Mouse (Mus musculus): Measurements from ENCODE around the gene Kcng1. TPM values are rescaled to one million over a fixed set of nuclear protein-coding genes. Genes with fewer than 3 reads are reported as not detected.
A peak's percentile ranks its signal among the peaks of the same experiment; 100 is the strongest.

Gene Kcng1
- polyA plus RNA-seq, 1 experiment from 2014 or later: 8.4 TPM

GRCm38 (mm10) chr2:168230773-168231470, 50.6 kb downstream of the Kcng1 start:
- Histone ChIP-seq H3K9me3 (no peaks in the 10 kb centered on the region), H3K36me3 (peaks cover 6% of the 10 kb centered on the region; the same call in 1 of the 2 replicates), H3K27ac (peak overlapping the region; percentile 92), H3K27me3 (replicated peaks) (no peaks in the 10 kb centered on the region), H3K4me2 (replicated peaks) (peak overlapping the region; percentile 99), H3K4me3 (replicated peaks) (peak overlapping the region; percentile 99), H3K9ac (peak overlapping the region; percentile 97), H3K4me1 (replicated peaks) (peaks cover 25% of the 10 kb centered on the region)
- peak; percentile 71 for ATAC-seq
- WGBS: 2% methylated on average over 99 of the region's 105 CpGs

DNA sequence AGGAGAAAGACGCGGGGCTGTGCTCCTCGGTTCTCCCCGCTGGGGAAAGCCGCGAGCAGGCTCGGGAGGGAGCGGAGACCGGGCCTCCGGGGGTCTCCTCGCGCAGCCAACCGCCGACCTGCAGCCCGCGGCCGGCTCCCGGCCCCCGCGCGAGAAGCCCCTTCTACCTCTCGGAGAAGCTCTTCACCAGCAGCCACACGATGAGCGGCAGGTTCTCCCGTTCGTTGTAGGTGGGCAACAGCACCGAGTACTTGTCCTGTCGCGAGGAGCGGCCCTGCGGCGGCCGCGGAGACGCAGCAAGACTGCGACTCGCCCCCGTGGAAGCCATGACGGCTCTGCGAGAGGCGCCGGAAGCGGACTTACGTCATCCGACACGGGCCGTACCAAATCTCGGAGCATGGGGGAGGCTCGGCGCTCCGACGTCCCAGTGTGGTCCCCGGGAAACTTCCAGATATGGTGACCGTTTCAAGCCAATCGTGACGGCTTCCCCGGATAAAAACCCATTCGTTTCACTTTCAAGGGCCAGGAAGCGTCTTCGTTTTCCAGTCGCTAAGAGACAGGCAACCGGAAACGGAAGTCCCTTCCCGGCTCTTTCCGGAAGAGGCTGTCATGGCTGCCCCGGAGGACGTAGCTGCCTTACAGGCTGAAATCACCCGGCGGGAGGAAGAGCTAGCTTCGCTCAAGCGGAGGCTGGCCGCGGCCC, 51.4 kb downstream of the Kcng1 start, which contains the start of the genes Gm20716, Dpm1 and Mocs3:
TSS of gene Gm20716 (minus strand) at position 339 of the 703 bp plus-strand sequence.
TSS of gene Dpm1 (minus strand) at position 566 of the 703 bp plus-strand sequence.
TSS of gene Mocs3 (plus strand) at position 597 of the 703 bp plus-strand sequence.
- peak within 1 kb of the TSS; percentile 99 for H3K4me2 ChIP-seq (replicated peaks)
- peak within 1 kb of the TSS; percentile 92 for H3K27ac ChIP-seq
- H3K9ac ChIP-seq: peak within 1 kb of the TSS; percentile 97
- H3K4me1 ChIP-seq (replicated peaks): peaks cover 25% of the 10 kb centered on the region
- WGBS: under 1% methylated on average over 73 of the region's 73 CpGs
- no peaks in the 10 kb centered on the region for H3K9me3 ChIP-seq
- H3K4me3 ChIP-seq (replicated peaks): peak within 1 kb of the TSS; percentile 99
- ATAC-seq: peak; percentile 92
- peaks cover 11% of the 10 kb centered on the region; the same call in 1 of the 2 replicates for H3K36me3 ChIP-seq
- no peaks in the 10 kb centered on the region for H3K27me3 ChIP-seq (replicated peaks)

GRCm38 (mm10) chr2:168229116-168230025, 52.2 kb downstream of the Kcng1 start:
- H3K4me2 ChIP-seq (replicated peaks): peak overlapping the region; percentile 99
- H3K27ac ChIP-seq: peak overlapping the region; percentile 92; the same call in 1 of the 2 replicates
- peaks cover 19% of the 10 kb centered on the region for H3K36me3 ChIP-seq
- ATAC-seq: peak; percentile 21
- H3K9me3 ChIP-seq: no peaks in the 10 kb centered on the region
- peak overlapping the region; percentile 97 for H3K9ac ChIP-seq
- peak overlapping the region; percentile 99 for H3K4me3 ChIP-seq (replicated peaks)
- no peaks in the 10 kb centered on the region for H3K27me3 ChIP-seq (replicated peaks)
- 18% methylated on average over 41 of the region's 41 CpGs for WGBS
- H3K4me1 ChIP-seq (replicated peaks): peaks cover 25% of the 10 kb centered on the region

- H3K9ac ChIP-seq: no peak overlapping the region
- H3K27ac ChIP-seq: no peak overlapping the region
- H3K4me2 ChIP-seq (replicated peaks): no peak overlapping the region
- H3K36me3 ChIP-seq: peaks cover 55% of the 10 kb centered on the region
- H3K27me3 ChIP-seq (replicated peaks): no peaks in the 10 kb centered on the region
- no peak for ATAC-seq
- H3K4me3 ChIP-seq (replicated peaks): no peak overlapping the region
- 0 out of 2 replicates have a peak, but pooled peaks cover 4% of the 10 kb centered on the region for H3K4me1 ChIP-seq (replicated peaks)
- WGBS: 90% methylated on average over 6 of the region's 6 CpGs
- no peaks in the 10 kb centered on the region for H3K9me3 ChIP-seq
Observed at GRCm38 (mm10) chr2:168223326-168223725, 58.2 kb downstream of the Kcng1 start.

- Histone ChIP-seq H3K27ac (no peak overlapping the region), H3K4me1 (replicated peaks) (no peaks in the 10 kb centered on the region), H3K4me2 (replicated peaks) (no peak overlapping the region), H3K9ac (no peak overlapping the region), H3K27me3 (replicated peaks) (no peaks in the 10 kb centered on the region), H3K4me3 (replicated peaks) (no peak overlapping the region), H3K9me3 (no peaks in the 10 kb centered on the region), H3K36me3 (peaks cover 39% of the 10 kb centered on the region)
- no peak for ATAC-seq
- 55% methylated on average over 5 of the region's 5 CpGs for WGBS
Observed at GRCm38 (mm10) chr2:168213788-168214397, 67.6 kb downstream of the Kcng1 start.

Other genes starting within 250 kb of the Kcng1 start
- 16.9 and 17.4 TPM in 2 replicates for gene Pard6b, start 200.7 kb downstream of the Kcng1 start, polyA plus RNA-seq (2015; fragmentation: Nextera tagmentation; extraction: Ambion mirVana)
- 4.6 and 6.1 TPM in 2 replicates for gene Adnp, start 74.6 kb downstream of the Kcng1 start, polyA plus RNA-seq (2015; fragmentation: Nextera tagmentation; extraction: Ambion mirVana)
- 12.9 and 14.7 TPM in 2 replicates for gene Gm20716, start 51.4 kb downstream of the Kcng1 start, polyA plus RNA-seq (2015; fragmentation: Nextera tagmentation; extraction: Ambion mirVana)
- gene Dpm1, start 51.1 kb downstream of the Kcng1 start, polyA plus RNA-seq (2015; fragmentation: Nextera tagmentation; extraction: Ambion mirVana): 94.9 and 104 TPM in 2 replicates
- gene Mocs3, start 51.1 kb downstream of the Kcng1 start, polyA plus RNA-seq (2015; fragmentation: Nextera tagmentation; extraction: Ambion mirVana): 5.8 and 7.3 TPM in 2 replicates

Data from intestine, embryonic 15.5 days (tissue).